Mouse (Mus musculus): ENCODE data around the gene Cdan1.
"Not testable (repeated sequence)": the region's sequence is repeated elsewhere in the genome, so short reads cannot be mapped to it uniquely, and the experiment has no call there.

Gene Cdan1

DNA sequence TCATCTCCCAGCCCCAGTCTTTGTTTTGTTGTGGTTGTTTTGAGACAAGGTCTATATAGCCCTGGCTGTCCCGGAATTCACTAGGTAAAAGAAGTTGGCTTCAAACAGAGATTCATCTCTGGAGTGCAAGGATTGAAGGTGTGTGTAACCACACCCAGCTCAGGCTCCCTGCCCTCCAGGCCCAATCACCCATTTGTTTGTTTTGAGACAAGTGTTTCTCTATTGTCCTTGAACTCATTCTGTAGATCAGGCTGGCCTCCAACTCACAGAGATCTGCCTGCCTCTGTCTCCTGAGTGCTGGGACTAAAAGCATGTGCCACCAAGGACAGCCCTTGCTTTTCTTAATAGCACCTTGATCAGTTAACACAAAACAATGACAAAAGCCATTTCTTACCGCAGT is 101.9 kb downstream of the Cdan1 start:
- DNase-seq (ENCODE audit: low read depth, low spot score), result no peak

DNA sequence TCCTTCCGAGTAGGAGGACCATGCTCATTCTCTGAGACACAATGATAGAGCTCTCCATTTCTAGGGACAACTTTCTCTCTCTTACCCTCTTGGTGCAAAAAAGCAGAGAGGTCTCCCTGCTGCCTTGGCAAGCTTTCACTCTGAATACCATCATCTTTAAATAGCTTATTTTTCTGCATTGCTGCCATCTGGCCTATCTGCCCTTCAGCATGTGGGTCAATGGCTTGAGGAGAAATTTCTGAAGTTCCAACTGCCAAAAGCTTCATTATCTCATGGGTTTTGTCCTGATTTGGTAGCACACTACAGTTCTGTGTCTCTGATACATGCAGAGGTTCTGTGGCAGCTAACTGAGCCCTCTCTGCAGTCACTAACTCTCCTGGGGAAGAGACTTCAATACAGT is 104.4 kb downstream of the Cdan1 start:
- DNase-seq (ENCODE audit: low read depth, low spot score), result no peak

DNA sequence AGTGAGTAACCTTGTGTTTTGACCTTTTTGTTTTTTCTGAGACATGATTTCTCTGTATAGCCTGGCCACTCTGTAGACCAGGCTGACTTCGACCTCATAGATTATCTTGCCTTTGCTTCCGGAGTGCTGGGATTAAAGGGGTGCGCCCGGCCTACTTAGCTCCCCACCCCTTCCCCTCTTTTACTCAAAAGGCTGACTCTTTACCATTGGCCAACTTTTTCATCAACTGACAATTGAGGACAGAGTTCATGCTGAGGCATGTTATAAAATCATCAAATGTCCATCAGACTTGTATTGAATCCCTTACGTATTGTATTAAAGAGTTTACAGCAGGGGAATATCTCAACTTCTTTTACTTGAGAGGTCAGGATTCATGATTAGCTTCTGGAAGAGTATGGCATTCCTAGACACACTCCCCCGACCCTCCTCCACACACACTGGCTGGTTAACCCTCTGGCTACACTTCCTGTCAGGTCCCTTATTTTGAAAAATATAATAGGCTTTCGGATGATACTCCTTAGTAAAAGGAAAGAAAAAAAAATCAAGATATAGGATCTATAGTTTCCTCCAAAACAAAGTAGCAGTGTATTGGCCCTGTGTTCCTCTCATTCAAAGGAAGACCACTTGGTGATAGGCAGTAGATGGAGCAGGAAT is 117.9 kb downstream of the Cdan1 start:
- peak; percentile 3 for DNase-seq (ENCODE audit: low read depth, low spot score)

DNA sequence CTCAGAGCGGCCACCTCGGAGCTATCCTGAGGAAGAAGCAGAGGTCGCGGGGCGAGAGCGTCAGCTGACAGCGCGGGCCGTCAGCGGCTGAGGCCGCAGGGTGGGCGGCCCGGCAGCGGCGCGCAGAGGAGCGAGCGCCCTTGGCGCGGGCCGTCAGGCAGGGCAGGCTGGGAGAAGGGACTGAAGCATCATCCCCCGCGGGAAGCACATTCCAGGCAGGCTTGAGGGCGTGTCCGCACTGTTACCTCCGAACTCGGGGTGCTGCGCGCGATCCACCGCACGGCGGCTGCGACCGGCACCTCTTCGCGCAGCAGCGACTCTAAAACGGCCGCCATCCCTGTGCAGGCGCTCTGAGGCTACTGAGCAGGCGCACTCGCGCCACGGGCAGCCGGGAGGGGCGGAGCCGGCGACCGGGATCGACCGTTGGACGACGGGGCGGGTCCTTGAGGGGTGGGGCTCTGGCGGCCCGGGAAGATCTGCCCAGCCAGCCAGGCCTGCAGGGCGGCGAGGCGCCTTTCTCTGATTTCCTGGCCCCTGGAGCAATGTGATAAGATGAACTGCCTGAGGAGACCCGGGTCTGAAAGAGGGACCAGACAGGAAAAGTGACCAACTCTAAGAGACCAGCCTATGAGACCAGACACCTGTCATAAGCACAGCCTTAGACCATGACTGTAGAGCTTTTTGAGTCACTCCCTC is 118.6 kb downstream of the Cdan1 start:
- peak; percentile 88 for DNase-seq (ENCODE audit: low read depth, low spot score)

DNA sequence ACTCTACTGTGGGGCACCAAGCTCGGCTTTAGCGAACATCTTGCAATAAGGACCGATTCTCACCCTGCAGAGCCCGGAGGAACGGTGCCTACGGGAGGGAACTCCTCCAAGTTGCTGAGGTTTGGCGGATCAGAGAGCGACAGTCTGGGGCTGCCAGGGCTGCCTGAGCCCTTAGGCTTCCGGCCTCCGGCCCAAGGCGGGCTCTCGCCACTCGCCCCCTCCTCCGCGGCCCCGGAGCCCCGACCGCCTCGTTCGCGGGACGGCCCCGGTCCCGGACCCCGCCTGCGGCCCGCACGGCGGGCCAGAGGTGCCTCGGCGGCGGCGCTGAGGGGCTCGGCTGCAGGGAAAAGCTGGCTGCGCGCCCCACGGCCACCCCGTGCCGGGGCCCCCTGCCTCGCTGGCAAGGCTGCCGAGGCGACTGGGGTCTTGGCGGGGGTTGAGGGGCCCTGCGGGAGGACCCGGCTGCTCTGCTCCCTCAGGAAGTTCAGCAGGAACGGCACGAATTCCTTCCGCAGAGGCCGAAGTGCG is 119.2 kb downstream of the Cdan1 start:
- peak; percentile 4 for DNase-seq (ENCODE audit: low read depth, low spot score)

DNA sequence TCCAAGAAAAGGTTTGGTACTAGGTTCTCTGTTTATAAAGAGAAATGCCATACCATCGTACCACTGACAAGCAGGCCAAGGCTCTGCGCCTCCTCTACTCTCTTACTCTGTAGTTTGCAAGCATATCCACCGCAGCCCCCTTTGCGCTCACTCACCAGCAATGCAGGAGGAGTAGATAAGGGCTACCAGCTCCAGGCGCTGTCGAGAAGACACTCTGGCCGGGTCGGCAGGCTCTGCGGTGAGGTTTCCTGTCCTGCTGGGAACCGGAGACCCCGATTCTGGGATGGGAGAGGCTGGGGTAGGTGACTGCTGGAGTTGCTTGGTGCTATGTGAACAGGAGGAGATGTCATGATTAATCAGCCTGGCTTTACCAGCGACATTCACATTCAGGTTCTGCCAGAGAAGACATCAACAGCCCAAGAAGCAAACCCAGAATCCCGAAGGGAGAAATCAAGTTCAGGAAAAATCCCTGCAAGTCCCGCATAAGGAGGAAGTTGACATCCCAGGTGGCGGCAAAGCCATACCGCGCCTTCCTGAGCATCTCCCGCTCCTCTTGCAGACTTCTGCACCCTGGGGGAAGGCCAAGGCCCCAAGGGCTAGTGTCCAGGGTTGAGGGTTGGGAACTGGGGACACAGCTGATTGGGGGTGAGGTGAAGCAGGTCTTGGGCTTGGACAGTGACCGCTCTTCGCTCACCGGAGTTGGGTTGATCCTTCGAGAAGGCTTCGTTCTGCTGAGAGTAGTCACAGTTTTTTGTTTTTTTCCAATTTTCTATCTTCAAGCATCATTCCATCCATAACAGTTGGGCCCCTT is 119.9 kb downstream of the Cdan1 start:
- no peak for DNase-seq (ENCODE audit: low read depth, low spot score)

DNA sequence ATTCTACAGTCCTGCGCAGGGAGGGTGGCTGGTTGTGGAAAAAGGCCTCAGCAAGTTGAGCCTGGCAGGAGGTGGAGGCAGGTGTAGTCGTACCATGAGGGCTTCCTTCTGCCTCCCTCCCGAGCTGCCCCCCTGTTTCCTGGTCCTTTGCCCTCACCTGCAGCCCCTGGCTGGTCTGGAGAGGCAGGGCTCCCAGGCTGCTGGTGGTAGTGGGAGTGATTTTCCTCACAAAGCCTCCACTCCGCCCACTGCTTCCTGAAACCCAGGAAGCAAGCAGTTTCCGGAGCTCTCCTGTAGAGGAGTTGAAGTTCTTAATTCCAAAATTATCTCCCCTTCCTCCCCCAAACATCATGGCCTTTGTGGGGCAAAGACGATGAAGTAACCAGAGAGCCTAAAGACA is 125.8 kb downstream of the Cdan1 start:
- DNase-seq (ENCODE audit: low read depth, low spot score), result no peak

DNA sequence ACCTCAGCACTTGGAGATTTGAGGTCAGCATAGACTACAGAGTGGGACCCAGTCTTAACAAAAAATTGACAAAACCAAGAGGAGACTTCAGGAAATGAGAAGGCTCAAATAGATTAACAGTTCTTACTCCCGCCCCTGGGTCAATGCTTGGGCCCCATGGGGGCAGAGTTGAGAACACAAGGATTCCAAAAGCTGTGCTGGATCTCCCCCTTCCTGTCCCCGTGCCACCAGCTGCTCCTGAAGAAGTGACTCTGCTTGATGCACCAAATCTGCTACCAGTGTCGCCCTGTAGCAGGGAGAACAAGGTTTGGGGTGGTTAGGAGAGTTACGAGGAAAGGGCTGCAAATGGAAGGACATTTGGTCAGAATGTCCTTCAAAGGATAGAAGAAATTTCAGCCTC is 126.3 kb downstream of the Cdan1 start:
- no peak for DNase-seq (ENCODE audit: low read depth, low spot score)

DNA sequence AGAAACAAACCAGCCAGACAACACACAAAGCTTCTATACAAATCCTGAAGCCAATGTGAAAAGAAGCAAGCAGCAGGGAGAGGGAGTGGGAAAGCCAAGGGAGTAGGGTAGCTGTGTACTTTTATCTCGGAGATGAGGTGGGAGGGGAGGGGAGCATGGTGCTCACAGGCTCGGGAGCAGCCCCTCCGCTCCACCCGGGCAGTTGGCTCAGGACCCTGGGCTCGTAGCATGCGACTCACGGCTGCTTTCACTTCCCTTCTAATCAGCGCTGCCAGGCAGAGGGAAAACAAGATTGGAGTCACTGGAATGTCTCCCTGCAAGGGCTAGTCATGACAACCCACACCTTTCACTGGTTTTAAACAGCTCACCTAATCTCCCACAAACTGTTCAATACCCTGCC is 127.4 kb downstream of the Cdan1 start:
- DNase-seq (ENCODE audit: low read depth, low spot score), result no peak

DNA sequence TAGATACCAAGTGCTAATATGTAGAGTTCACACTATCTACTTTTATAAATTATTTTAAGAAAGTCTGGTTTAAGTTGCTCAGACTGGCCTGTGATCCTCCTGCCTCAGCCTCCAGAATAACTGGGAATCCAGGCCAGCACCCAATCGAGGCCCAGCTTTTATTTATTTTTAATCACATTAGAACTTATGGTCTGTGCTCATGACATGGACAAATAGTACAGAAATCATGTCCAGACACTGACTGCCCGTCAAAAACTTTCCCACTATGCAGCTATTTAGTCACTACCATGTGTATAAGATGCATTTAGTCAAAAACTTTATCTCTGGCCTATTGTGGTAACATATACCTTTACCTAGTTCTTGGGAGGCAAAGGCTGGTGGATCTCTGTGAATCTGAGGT is 128.0 kb downstream of the Cdan1 start:
- DNase-seq (ENCODE audit: low read depth, low spot score), result no peak

DNA sequence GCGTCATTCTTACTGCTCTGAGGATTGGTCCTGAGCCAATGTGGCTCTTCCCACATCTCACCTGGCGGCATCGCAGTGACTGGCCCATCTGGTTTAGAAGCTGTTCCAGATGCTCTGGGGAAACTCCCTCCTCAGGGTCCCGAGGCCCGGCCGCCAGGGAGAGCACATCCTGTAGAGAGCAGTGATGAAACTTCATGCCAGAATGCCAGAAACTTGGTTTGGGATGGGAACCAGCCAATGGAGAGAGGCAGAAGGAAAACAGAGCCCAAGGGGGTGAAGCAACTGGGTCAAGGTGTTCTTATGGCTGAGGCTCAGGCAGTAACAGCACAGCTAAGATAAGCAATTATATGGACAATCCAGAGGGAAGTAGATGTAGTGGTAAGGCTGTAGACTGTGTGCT is 129.1 kb downstream of the Cdan1 start:
- no peak for DNase-seq (ENCODE audit: low read depth, low spot score)

DNA sequence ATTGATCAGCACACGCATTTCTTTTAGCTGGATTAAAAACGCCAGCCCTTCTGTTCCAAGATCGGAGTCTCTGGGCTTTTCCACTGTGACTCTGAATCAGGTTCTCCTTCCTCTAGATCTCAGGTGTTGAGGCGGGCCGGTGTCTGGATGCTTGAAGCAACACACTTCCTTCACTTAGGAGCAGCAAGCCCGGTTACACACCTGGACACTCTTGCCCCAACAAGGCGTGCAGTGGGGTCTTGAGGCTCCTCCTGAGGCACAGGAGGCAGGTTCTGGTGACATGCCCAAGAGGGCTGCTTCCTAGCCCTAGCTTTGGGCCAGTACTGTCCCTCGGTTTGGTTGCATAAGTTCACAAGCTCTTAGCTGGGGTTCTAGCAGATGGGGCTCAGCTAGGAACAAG is 131.4 kb downstream of the Cdan1 start:
- no peak for DNase-seq (ENCODE audit: low read depth, low spot score)

DNA sequence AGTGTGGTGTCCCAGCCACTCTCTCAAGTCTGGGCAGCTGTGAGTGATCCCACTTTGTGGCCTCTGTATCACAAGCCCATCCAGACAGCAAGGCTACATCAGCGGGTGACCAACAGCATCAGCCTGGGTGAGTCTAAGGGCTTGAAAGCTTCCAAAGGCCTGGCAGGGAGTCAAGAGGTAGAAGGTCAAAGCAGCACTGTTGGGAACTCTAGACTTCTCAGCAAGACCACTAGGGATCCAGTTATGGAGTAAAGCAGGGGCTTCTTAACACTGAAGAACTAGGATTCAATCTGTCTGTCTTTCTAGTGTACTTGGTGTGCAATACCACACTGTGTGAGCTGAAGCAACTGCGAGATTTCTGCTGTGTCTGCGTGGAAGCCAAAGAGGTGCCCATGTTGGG is 136.5 kb downstream of the Cdan1 start:
- no peak for DNase-seq (ENCODE audit: low read depth, low spot score)

DNA sequence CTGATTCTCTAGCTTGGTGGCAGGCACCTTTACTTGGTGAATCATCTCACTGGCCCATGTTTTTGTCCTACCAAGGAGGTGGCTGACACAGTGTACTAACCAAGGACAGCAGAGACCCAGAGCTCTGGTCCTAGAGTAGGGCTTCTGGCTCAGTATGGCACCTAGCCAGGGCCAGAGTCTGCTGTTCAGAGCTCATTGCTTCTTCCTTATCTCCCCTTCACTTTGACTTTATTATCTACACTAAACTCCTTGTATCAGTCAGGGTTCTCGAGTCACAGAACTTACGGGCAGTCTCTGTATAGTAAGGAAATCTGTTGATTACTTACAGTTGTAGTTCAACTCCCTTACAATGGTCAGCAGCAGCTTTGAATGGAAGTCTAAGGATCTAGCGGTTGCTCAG is 139.0 kb downstream of the Cdan1 start:
- no peak for DNase-seq (ENCODE audit: low read depth, low spot score)

DNA sequence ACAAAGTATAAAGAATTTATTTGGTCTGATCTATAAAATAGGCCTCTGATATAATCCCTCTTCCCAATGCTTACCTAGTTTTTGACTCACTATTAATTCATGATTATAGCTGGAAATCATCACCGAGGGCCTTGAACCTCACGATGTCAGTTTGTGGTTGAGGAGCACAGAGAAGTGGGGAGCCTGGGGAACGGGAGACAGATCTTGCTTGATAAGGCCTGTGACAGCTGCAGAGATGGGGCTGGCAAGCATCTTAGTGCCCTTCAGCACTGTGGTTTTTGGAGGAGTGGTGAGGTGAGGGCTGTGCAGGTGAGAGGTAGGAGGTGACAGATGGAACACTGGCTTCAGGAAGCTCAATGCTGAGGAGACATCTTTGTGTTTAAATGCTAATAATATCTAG is 139.8 kb downstream of the Cdan1 start:
- DNase-seq (ENCODE audit: low read depth, low spot score), result no peak

DNA sequence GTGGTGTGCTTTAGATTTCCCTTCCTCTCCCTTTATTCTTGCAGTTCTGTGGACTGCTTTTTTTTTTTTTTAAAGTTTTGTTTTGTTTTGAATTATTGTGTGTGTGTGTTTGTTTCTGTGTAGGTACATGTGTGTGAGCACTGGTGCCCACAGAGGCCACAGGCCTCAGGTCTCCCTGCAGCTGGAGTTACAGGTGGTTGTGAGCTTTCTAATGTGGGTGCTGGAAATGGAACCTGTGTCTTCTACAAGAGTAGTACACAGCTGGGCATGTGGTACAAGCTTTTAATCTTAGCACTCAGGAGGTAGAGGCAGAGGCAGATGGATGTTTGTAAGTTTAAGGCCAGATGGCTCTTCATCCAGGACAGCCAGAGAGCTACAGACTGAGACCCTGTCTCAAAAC is 142.9 kb downstream of the Cdan1 start:
- no peak for DNase-seq (ENCODE audit: low read depth, low spot score)

DNA sequence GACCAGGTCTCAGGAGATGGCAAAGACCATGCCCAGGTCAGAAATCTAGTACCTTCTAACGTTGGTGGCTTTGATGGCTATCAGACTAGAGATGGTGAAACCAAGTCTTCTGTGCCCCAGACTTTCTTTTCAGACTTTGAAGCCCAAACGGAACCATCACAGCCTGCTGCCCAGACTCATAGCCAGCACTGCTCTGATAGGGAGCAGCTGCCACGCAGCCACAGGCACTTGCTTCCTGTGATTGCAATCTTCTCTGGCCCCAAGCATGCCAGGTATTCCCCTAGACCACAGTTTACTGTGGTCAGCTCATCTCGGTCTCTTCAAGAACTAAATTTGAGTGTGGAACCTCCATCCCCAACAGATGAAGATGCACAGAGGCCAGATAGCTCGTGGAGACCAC is 147.3 kb downstream of the Cdan1 start:
- no peak for DNase-seq (ENCODE audit: low read depth, low spot score)

DNA sequence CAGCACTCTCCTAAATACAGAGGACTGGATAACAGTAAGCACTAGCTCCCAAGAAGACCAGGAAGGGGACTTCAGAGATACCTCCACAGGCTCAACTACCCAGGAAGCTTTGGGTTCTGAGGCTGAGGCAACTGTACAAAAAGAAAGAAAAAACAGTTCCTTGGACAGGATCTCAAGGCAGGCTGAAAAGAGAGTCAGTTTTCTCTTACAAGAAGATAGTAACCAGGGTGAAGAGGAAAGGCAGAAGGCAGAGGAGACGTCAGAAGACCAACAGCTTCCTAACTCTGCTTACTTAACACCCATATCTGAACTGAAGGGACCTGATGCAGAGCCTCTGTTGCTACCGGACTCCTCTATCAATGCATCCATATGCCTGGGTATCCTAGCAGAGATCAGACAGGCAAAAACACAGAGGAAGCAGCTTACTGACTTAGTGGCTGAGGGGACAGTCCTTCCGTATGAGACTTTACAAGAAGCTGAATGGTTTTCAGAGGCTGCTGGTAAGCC is 149.5 kb downstream of the Cdan1 start:
- no peak for DNase-seq (ENCODE audit: low read depth, low spot score)

DNA sequence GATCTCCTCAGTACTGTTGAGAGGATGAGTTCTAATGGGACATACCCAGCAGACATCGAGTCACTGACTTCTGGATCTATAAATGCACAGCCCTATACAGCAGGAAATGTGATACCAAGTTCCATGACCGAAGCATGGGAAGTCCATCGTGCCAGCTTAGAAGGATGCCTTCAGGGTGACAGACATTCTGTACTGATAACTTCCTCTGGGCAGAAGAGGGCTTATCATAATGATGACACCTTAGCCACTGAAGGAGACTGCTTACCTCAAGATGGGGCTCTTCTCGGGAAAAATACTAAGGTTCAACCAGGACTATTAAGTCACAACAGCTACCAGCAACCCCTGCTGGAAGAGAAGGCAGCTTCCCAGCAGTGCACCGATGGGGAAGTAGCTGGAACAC is 152.2 kb downstream of the Cdan1 start:
- no peak for DNase-seq (ENCODE audit: low read depth, low spot score)

DNA sequence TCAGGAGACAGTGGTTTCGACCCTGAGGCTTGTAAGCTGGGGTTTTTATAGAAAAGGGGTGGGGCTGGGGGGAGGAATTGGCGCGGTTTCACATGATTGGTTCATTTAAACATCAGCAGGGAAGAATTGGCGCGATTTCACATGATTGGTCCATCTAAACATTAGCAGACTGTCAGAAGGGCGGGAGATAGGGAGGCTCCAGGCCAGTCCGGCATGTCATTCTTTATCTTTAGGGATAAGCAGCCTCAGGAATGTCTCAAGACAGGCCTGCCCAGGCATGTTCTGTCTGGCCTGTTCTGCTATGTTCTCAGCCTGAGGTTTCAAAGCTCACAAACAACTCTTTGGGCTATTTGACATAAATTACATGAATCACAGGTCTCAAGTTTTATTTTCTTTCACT is 168.8 kb downstream of the Cdan1 start:
- DNase-seq (ENCODE audit: low read depth, low spot score), result not testable (repeated sequence)

DNA sequence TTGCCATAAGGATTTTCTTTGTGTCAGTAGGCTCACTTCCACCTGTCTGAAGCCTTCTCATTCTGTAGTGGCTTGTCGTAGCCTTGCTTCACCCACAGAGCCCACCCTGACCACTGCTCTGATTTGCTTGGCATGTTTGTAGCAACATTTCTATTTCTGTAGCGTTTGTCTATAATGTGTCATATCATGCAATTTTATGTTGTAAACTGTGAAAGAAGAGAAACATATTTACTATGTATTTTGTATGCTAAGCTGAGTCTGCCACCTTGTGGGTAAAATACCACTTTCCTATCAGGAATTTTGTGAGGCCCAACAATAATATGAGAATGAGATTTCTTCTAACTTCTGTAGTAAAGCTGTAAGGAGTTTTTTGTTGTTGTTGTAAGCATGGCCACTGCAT is 179.7 kb downstream of the Cdan1 start:
- no peak for DNase-seq (ENCODE audit: low read depth, low spot score)

DNA sequence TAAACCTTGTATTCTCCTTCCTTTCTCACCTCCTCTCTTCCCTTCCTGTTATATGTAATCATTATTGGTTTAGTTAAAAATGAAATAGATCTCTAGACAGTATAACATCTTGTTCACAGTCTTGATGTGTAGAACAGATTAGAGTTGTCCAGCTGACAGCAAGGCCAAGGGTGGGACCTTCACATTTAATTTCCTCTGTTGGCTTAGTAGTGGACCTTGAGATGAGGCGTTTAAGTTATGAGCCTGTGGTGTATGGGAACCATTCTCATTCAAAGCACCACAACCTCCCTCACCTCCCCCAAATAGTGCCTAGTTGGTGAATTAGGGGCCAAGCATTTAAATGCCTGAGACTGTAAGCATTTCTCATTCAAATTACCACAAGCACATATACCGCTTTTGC is 182.5 kb downstream of the Cdan1 start:
- no peak for DNase-seq (ENCODE audit: low read depth, low spot score)

All from retina, postnatal 7 days (tissue).